Mouse (Mus musculus) cortical plate, adult 2 months (tissue): ENCODE measurements around the gene Actg1.

Experiments used
- CTCF ChIP-seq: fragments of 200-500 bp; IDR thresholded peaks from 2 replicates; pipeline ENCODE4 v1.5.1; 2011; ENCODE audit warnings: mild to moderate bottlenecking, control low read depth, low read length; ENCODE audit not compliant: insufficient read depth; ENCODE audit errors: extremely low read depth
- POLR2A ChIP-seq: fragments of 200-500 bp; IDR thresholded peaks from 2 replicates; pipeline ENCODE4 v1.6.1; 2011; ENCODE audit warnings: mild to moderate bottlenecking, low read length, control low read depth; ENCODE audit not compliant: insufficient read depth; ENCODE audit errors: extremely low read depth

DNA sequence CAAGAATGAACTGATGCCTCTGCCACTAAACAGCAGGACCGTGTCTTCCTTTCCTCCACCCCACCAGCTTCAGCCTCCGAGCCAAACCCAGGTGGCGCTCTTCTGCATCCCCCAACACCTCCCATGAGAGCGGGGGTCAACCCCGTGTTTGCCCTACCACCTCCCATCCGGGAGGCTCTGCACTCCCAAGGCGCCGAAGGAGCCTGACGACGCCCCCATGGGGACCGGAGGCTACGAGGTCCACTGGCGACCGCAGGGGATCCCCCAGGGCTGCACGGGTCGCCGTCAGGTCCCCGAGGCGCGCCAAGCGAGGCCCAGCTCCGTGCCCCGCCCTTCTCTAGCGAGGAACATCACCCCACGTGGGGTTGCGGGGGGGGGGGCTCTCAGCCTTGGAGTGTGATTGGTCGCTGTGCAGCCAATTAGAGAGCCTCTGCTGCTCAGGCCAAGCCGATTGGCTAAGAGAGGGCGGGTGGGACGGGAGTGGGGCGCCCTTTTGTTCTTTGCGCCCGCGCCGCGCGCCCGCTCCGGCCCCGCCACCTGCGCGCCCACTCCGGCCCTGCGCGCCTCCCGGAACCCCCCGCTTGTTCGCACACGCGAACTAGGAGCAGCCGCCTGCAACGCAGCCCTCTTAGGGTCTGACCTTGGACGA is 43.3 kb downstream of the Actg1 start:
- no peak for TF ChIP-seq POLR2A
- TF ChIP-seq CTCF, result no peak
